Mouse (Mus musculus) layer of hippocampus, adult 9-10 months (tissue): ENCODE measurements around the gene Dusp27.

Experiments used
- DNase-seq: peaks from one replicate; pipeline ENCODE4 v3.0.0; 2022; ENCODE audit warnings: low spot score

The Dusp27 gene

DNA sequence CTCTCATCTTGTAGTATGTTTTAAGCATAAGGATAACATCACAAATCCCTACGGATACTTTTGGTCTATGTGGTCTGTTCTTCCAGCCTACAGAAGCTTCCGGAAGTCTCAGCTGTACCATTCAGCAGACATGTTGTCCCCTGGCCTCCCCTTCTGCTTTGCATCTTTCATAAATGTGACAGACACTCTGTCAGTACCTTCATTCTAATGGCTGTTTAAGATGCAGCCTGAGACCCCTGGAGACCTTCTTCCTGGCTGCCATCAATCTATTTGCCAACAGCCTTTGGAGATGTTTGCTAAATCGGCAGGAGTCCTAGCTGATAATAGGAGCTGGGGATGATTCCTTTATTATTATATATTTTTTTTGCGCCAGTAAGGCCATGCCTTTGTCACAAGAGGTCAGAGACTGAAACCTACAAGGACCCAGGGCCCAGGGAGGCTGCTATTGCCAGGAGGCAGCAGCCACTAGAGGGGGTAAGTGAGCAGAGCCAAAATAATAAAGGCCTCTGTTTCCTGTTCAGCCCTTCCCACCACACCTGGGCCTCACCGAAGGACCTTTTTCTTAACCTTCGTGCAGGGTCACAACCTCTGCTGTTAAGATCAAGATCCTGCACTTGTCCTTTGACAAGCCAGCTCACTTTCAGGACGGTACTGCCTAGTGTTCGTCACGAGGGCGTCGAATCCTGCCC, 24.7 kb downstream of the Dusp27 start:
- DNase-seq: no peak

DNA sequence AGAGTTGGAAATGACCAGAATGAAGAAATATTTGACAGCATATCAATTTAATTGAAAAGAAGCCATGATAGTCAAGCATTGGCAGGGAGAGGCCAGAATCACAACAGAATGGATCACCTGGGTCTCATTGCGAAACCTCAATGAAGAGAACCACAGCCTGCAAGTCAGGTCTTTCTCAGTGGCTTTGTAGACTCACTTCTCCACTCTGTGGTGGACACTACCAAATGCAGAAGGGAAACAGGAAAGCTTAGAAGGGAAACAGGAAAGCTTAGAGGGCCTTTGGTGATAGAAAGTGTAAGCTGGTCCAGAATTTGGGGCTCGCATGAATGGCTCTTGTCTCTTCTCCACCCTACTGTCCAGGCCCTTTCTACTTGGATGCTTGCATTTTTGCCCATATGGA, 29.6 kb downstream of the Dusp27 start:
- no peak for DNase-seq

- DNase-seq: no peak
Observed at GRCm38 (mm10) chr1:166094462-166094861, 33.3 kb downstream of the Dusp27 start.

- DNase-seq: no peak
Observed at GRCm38 (mm10) chr1:166090306-166090705, 37.4 kb downstream of the Dusp27 start.

GRCm38 (mm10) chr1:166089739-166090138, 38.0 kb downstream of the Dusp27 start:
- DNase-seq: no peak

GRCm38 (mm10) chr1:166089337-166089736, 38.4 kb downstream of the Dusp27 start:
- no peak for DNase-seq

- DNase-seq: no peak
Observed at GRCm38 (mm10) chr1:166088446-166089170, 39.1 kb downstream of the Dusp27 start.

- no peak for DNase-seq
Observed at GRCm38 (mm10) chr1:166077052-166077735, 50.5 kb downstream of the Dusp27 start.

- DNase-seq: no peak
Observed at GRCm38 (mm10) chr1:166067856-166068440, 59.8 kb downstream of the Dusp27 start.

DNA sequence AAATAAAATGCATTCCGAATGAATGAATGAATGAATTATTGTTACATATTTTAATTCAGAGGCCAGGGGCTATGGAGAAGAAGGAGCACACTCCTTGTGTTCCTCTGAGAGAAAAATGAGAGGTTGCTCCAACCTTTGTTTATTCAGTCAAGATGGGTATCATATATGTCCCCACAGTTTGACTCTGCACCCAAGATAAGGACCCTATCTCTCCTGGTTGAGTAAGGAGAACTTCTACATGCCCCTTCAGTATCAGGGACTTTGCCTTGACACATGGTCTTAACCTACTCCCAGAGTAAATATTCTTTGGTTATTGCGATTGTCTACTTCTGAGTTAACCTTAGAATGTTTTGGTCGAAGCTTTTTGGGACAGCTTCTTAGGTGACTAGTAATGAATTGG, 63.9 kb downstream of the Dusp27 start:
- DNase-seq: no peak

DNA sequence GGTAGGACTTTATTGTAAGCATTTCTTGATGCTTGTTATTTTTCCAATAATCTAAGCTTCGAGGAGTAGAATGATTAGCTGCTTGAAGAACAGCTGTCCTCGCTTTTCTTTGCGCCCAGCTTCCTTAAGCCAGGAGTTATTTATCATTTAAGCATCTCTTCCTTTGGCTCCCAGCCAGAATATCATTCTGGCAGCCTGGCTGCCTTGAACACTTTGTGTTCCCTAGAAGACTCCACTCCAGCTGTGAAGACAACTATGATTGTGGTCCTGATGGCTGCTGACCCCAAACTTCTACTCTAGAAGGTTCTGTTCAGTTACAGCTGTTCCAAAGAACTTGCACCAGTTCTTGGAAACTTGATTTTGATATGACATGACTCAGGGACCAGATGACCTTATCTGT, 66.2 kb downstream of the Dusp27 start:
- DNase-seq: no peak

- no peak for DNase-seq
Observed at GRCm38 (mm10) chr1:166060406-166060805, 67.3 kb downstream of the Dusp27 start.

DNA sequence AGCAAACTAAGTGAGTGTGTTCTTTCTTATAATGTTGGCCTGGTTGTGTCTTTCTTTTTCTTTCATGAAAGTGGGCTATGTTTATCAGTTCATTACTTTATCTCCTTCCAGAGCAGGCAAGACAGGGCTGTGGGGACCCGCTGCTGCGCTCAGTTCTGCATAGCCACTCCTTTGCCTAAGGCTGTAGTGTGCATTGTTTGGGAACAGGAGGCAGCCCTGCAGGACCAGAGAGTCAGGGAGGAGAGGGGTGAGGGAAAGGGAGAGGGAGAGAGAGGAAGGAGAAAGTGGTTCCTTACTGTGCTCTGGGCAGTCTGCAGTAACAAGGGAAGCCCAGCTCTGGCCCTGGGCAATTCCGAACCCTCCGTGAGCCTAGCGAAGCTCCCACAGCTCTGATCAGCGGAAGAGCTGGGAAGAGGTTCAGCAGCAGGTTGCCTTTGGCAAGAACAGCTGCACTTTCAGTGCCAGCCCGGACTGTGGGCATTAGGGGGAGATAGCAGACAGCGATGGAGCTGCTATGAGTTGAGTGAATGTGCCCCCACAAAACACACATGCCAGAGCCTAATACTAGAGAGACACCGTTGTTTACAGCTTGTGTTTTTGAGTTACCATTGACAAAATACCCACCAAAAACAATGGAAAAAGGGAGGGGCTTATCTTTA, 71.5 kb downstream of the Dusp27 start:
- DNase-seq: no peak

DNA sequence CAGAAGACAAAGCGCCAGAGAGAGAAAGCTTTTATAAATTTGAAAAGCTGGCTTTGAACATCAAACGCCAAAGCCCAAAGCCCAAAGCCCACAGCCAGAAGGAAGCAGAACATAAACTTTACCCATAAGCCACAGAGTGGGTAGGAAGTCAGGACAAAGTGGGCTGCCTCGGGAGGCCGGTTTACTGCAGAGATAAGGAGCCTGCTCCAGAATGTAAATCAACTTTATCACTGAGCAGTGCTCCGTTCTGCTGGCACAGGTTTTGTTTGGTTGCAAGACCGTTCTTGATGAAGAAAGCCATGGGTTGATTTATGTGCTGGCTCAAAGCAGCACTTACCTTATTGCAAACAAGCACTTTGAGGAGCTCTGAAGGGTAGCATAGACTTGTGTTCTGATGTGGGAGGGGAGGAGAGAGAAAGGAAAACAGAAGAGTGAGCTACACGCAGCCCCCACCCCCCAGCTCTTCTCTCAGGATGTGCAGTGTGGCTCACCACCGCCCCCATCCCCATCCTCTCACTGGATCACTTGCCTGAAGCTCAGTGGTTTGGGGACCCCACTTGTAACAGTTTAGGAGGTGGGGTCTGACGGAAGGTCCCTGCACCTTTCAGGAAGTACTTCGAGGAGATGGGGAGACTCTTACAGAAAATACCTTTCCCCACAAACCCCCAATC, 74.3 kb downstream of the Dusp27 start:
- DNase-seq: no peak

- no peak for DNase-seq
Observed at GRCm38 (mm10) chr1:166049046-166049827, 78.5 kb downstream of the Dusp27 start.

- DNase-seq: no peak
Observed at GRCm38 (mm10) chr1:166048230-166048911, 79.4 kb downstream of the Dusp27 start.
